Mouse (Mus musculus) cerebellum, postnatal 4 days (tissue): ENCODE results near the gene Krt20.

Experiments
- DNase-seq, 2 experiments: peaks; one replicate each; pipeline ENCODE4 v3.0.0; 2022; ENCODE audit warnings: low spot score in 2 of 2, mixed read lengths in 1 of 2

Gene Krt20

DNA sequence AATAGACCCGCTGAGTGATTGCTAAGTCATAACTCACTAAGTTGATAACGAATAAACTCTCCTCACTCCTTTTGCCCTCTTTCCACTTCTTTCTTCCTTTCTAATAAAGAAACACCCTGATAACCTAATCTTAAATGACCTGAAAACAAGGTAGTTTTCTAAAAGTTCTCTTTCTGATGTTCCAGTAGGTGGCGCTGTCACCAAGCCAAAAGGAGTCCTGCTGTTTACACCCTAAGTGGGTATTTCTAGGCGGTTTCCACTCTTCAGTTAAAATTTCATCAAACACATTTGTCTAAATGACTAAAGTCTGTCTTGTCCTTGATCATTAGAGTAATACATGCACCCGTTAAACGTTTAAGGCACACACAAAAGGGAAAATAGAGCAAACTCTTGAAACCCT is 24.7 kb downstream of the Krt20 start:
- DNase-seq = peak in 1 of 2 experiments; percentile 10

DNA sequence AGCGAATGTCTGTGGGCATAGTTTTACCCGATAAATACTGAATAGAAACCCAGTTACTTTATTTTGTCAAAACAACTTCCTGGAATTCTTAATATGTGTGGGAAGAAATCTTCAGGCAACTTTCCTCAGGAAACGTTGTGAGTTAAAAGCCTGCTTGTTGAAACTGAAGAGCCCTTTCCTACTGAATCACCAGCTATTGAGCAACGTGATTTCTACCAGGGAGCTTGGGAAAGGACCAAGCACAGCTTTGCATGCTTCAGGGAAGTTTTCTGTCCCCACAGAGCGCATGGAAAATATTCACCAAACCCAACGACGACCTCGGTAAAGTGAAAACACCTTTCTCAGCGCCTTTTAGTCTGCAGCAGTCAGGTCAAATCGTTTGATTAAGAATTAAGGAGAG is 31.8 kb downstream of the Krt20 start:
- no peak for DNase-seq

- no peak for DNase-seq
Measured at GRCm38 (mm10) chr11:99399956-99400549, 37.9 kb downstream of the Krt20 start.

- no peak for DNase-seq
Measured at GRCm38 (mm10) chr11:99398832-99399231, 39.1 kb downstream of the Krt20 start.

- DNase-seq = no peak
Measured at GRCm38 (mm10) chr11:99398084-99398483, 39.9 kb downstream of the Krt20 start.

DNA sequence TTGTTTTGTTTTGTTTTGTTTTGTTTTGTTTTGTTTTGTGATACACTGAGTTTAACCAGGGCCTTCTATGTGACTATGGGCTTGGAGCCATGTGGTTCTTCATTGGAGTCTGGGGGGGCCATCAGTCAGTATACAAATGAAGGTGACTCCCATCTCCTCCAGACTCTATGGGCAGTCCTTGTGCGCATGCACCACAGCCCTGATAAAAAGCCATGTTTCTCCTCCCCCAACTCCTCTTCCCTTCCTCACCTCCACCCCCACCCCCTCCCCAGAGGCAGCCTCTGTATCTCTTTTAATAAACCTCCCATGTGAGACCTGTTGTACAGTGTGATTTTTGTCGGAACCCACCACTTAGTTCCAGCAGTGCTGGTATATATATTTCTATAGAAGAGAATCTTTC is 41.3 kb downstream of the Krt20 start:
- DNase-seq = no peak

- no peak for DNase-seq
Measured at GRCm38 (mm10) chr11:99396034-99396433, 41.9 kb downstream of the Krt20 start.

GRCm38 (mm10) chr11:99392492-99392891 is 45.5 kb downstream of the Krt20 start:
- no peak for DNase-seq

GRCm38 (mm10) chr11:99391375-99391774 is 46.6 kb downstream of the Krt20 start:
- no peak for DNase-seq

- DNase-seq = no peak
Measured at GRCm38 (mm10) chr11:99390866-99391265, 47.1 kb downstream of the Krt20 start.

GRCm38 (mm10) chr11:99389264-99389663 is 48.7 kb downstream of the Krt20 start, which contains the start of gene Krt10:
Krt10 (minus strand) TSS chr11:99389364.
- DNase-seq = no peak

GRCm38 (mm10) chr11:99388661-99389060 is 49.3 kb downstream of the Krt20 start:
- DNase-seq = no peak

- DNase-seq = peak; percentile 64 to 84
Measured at GRCm38 (mm10) chr11:99385813-99386721, 51.9 kb downstream of the Krt20 start.

GRCm38 (mm10) chr11:99379568-99379967 is 58.4 kb downstream of the Krt20 start:
- peak; percentile 38 to 81 for DNase-seq
